9 mouse cellular contexts compared by ENCODE assay signal in the genomic region with DNA sequence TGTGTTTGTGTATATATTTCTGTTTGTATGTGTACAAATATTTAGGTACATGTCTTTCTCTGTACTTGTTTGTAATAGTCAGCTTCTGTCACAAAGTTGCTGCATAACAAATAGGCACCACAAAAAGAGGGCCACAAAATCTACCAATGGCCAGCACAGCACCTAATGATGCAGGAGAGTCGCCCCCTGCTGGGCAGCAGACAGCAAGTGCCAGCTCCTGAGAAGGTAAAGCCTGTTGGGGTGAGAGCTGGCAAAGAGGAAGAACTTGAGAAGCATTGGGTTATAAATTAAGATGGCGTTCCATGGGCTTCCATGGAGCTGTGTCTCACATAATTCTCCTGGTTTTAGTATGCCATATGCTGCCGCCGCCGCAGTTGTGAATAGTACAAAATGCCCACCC. TPM values are rescaled to one million over a fixed set of nuclear protein-coding genes. Genes with fewer than 3 reads are reported as not detected.
A peak's percentile ranks its signal among the peaks of the same experiment; 100 is the strongest.
DNase-seq lines count a peak whose midpoint lies in the region; ATAC-seq and TF ChIP-seq lines count a peak whose summit lies in the region.
"Had no signal": no experiment of that assay in that cellular context is flagged by ENCODE, and none has a peak within 500 bp of the region (broad histone marks: within the 10 kb centered on the region; RNA-seq: fewer than 3 reads in every experiment).

No protein-coding gene starts in this region.

- peak; percentile 14 for DNase-seq in gastrocnemius, adult 2 months
- DNase-seq in gastrocnemius, adult 8-10 months (ENCODE audit: low spot score in 2 of 2), result no peak
- peak; percentile 34 for DNase-seq in 3T3-L1 (ENCODE audit: low read depth, low spot score)
- no peak for DNase-seq in liver, embryonic 14.5 days (ENCODE audit: low read depth in 3 of 3, low spot score in 3 of 3)
- no peak for DNase-seq in urinary bladder, postnatal 4 days (ENCODE audit: low spot score in 2 of 2)
- DNase-seq in gastrocnemius, postnatal 4 days (ENCODE audit: low spot score in 2 of 2), result no peak
- DNase-seq in right cerebral cortex, postnatal 10 days (ENCODE audit: low spot score in 2 of 2), result no peak

- H3K4me2 ChIP-seq in liver, embryonic 14.5 days (ENCODE audit: low read depth), result no peak overlapping the region

- peak; percentile 38; the same call in 1 of the 2 replicates for TF ChIP-seq CTCF in gastrocnemius, adult 2 months (IDR thresholded peaks at IDR 0.05)
- TF ChIP-seq CTCF in bone marrow macrophage, adult 2 months (IDR thresholded peaks at IDR 0.05; ENCODE audit: low read depth, low read length), result peak; percentile 25; the same call in 1 of the 2 replicates
- TF ChIP-seq CTCF in liver, embryonic 14.5 days (IDR thresholded peaks at IDR 0.05; ENCODE audit: low read depth), result peak; percentile 82

- no peak for TF ChIP-seq POLR2A in bone marrow macrophage, adult 2 months (IDR thresholded peaks at IDR 0.05; ENCODE audit: borderline replicate concordance, low read depth, low read length)

- intact Hi-C loops in gastrocnemius, adult 2 months (cut with DNase I), result no loop called here

- ATAC-seq in liver, embryonic 14.5 days (ENCODE audit: insufficient read depth), result no peak
- ATAC-seq: Patski had no signal

- H3K9ac ChIP-seq in liver, embryonic 14.5 days (replicated peaks), result no peak overlapping the region

- no peaks in the 10 kb centered on the region for H3K9me3 ChIP-seq in liver, embryonic 14.5 days (ENCODE audit: control insufficient read depth, low read length)

- no peaks in the 10 kb centered on the region for H3K36me3 ChIP-seq in liver, embryonic 14.5 days (replicated peaks; ENCODE audit: control insufficient read depth, insufficient read depth, low read depth)

- no peak for TF ChIP-seq EP300 in liver, embryonic 14.5 days (IDR thresholded peaks at IDR 0.05; ENCODE audit: low read depth)

- WGBS in liver, embryonic 14.5 days (ENCODE audit: insufficient replicate concordance), result 68% methylated on average over 5 of the region's 5 CpGs

- peaks cover 12% of the 10 kb centered on the region for H3K4me1 ChIP-seq in bone marrow macrophage, adult 2 months (ENCODE audit: control insufficient read depth, insufficient read depth, low read length)
- peaks cover 10 to 16% of the 10 kb centered on the region in 2 experiments for H3K4me1 ChIP-seq in liver, embryonic 14.5 days (replicated peaks; ENCODE audit: control insufficient read depth in 2 of 2, insufficient read depth in 2 of 2, low read length in 1 of 2)

- H3K4me3 ChIP-seq in gastrocnemius, adult 2 months, result no peak overlapping the region
- no peak overlapping the region for H3K4me3 ChIP-seq in bone marrow macrophage, adult 2 months (ENCODE audit: insufficient read depth, low read length)
- no peak overlapping the region for H3K4me3 ChIP-seq in liver, embryonic 14.5 days (ENCODE audit: insufficient read depth in 1 of 2, low read depth in 2 of 2, low read length in 2 of 2)

- H3K27ac ChIP-seq in gastrocnemius, adult 2 months, result no peak overlapping the region
- no peak overlapping the region for H3K27ac ChIP-seq in bone marrow macrophage, adult 2 months (ENCODE audit: insufficient read depth, low read depth, low read length)
- H3K27ac ChIP-seq in liver, embryonic 14.5 days, result no peak overlapping the region

- no peaks in the 10 kb centered on the region for H3K27me3 ChIP-seq in liver, embryonic 14.5 days (ENCODE audit: control insufficient read depth, insufficient read depth, low read length)

RNA-seq across cellular contexts. Expression of gene Trp53rkb, which starts 0.6 kb away (rescaled TPM):
- total RNA-seq in gastrocnemius, adult 2 months (2021), result 1 to 10 TPM; 2.2 to 3.1 TPM
- 1 to 10 TPM; 1.4 to 2.6 (median 2.3) TPM for total RNA-seq in gastrocnemius, adult 8-10 months (2022)
- polyA plus RNA-seq in bone marrow macrophage, adult 2 months (2012; ENCODE audit: insufficient read depth, insufficient read length, missing spikeins), result 3.1 and 3.3 TPM in 2 replicates
- 2.4 TPM in 2 replicates for polyA plus RNA-seq in liver, embryonic 14.5 days (2012; rRNA removed)
- polyA plus RNA-seq in liver, embryonic 14.5 days (2014; fragmentation: Nextera tagmentation; extraction: Ambion mirVana), result 3.3 TPM in 2 replicates
- 1 to 10 TPM; 4.3 to 4.8 TPM for total RNA-seq in gastrocnemius, postnatal 4 days (2021)

RNA-seq across cellular contexts. Expression of gene Arfgef2, which starts 13.7 kb away (rescaled TPM):
- 10 to 100 TPM; 24.9 to 30.9 TPM for total RNA-seq in gastrocnemius, adult 2 months (2021)
- total RNA-seq in gastrocnemius, adult 8-10 months (2022), result 10 to 100 TPM; 24.6 to 34.7 (median 25.8) TPM
- 15.7 and 18.5 TPM in 2 replicates for polyA plus RNA-seq in bone marrow macrophage, adult 2 months (2012; ENCODE audit: insufficient read depth, insufficient read length, missing spikeins)
- polyA plus RNA-seq in liver, embryonic 14.5 days (2012; rRNA removed), result 4.4 and 5.5 TPM in 2 replicates
- polyA plus RNA-seq in liver, embryonic 14.5 days (2014; fragmentation: Nextera tagmentation; extraction: Ambion mirVana), result 4.8 and 5.3 TPM in 2 replicates
- 10 to 100 TPM; 22.4 to 24.8 TPM for total RNA-seq in gastrocnemius, postnatal 4 days (2021)

Comparison
In these comparisons a context has a peak if more than half of its experiments do, and no peak if none do; other contexts are left out.
1. DNase-seq: peak in gastrocnemius, adult 2 months (single experiment) and 3T3-L1 (single experiment); none in gastrocnemius, adult 8-10 months (0 of 2), liver, embryonic 14.5 days (0 of 3), urinary bladder, postnatal 4 days (0 of 2), gastrocnemius, postnatal 4 days (0 of 2) and right cerebral cortex, postnatal 10 days (0 of 2).
2. CTCF ChIP-seq: peak in every context shown above with its lines; median percentile 82 in liver, embryonic 14.5 days; 38 in gastrocnemius, adult 2 months; 25 in bone marrow macrophage, adult 2 months.